Mouse (Mus musculus) heart, embryonic 11.5 days (tissue): ENCODE data around the gene Sdhc. TPM values are rescaled to one million over a fixed set of nuclear protein-coding genes. Genes with fewer than 3 reads are reported as not detected.
"Not testable (repeated sequence)": the region's sequence is repeated elsewhere in the genome, so short reads cannot be mapped to it uniquely, and the experiment has no call there.

Experiments
- ATAC-seq: fragments of 200-750 bp; cut with Nextera tagmentation; replicated peaks from 2 replicates; pipeline ENCODE4 v1.8.0; 2017; ENCODE audit warnings: moderate library complexity; ENCODE audit not compliant: insufficient number of reproducible peaks, low FRiP score, low TSS enrichment
- H3K27ac ChIP-seq: fragments of 300-500 bp; sonication (generic); 2 replicates; pipeline ENCODE4 v1.5.1; 2014; ENCODE audit warnings: mild to moderate bottlenecking, low read depth, low read length
- H3K27me3 ChIP-seq: fragments of 300-500 bp; sonication (generic); 2 replicates; pipeline ENCODE4 v1.6.1; 2014; ENCODE audit warnings: mild to moderate bottlenecking, low read length, mixed read lengths; ENCODE audit not compliant: control insufficient read depth, insufficient read depth
- H3K36me3 ChIP-seq: fragments of 300-500 bp; sonication (generic); 2 replicates; pipeline ENCODE4 v1.6.1; 2014; ENCODE audit warnings: mild to moderate bottlenecking, low read length, moderate library complexity, mixed read lengths; ENCODE audit not compliant: control insufficient read depth, insufficient read depth
- H3K4me1 ChIP-seq: fragments of 300-500 bp; sonication (generic); 2 replicates; pipeline ENCODE4 v1.6.1; 2014; ENCODE audit warnings: low read length; ENCODE audit not compliant: control insufficient read depth, insufficient read depth
- H3K4me2 ChIP-seq: fragments of 300-500 bp; sonication (generic); 2 replicates; pipeline ENCODE4 v1.6.1; 2014; ENCODE audit warnings: mild to moderate bottlenecking, moderate library complexity
- H3K4me3 ChIP-seq: fragments of 300-500 bp; sonication (generic); 2 replicates; pipeline ENCODE4 v1.5.1; 2014; ENCODE audit warnings: low read depth, low read length
- H3K9ac ChIP-seq: fragments of 300-500 bp; sonication (generic); 2 replicates; pipeline ENCODE4 v1.6.1; 2014; ENCODE audit warnings: mild to moderate bottlenecking, low read depth, low read length, moderate library complexity
- H3K9me3 ChIP-seq: fragments of 300-500 bp; sonication (generic); replicated peaks from 2 replicates; pipeline ENCODE4 v1.6.1; 2016; ENCODE audit warnings: low read length; ENCODE audit not compliant: control insufficient read depth
- WGBS: fragments of 180-500 bp; shearing (Covaris S2); extraction: QIAGEN DNeasy Blood & Tissue Kit; methylation state at CpG from one replicate; pipeline ENCODE4 v1.1.7; 2014; ENCODE audit not compliant: insufficient replicate concordance; 5-methylcytosine and 5-hydroxymethylcytosine counted together
- polyA plus RNA-seq: library from polyadenylated mRNA; unstranded; fragments of >200 nt; fragmentation: Nextera tagmentation; extraction: Ambion mirVana; gene quantifications from 2 replicates; pipeline ENCODE4 v1.2.1, GENCODE M21; 2014

The Sdhc gene
- polyA plus RNA-seq, 1 experiment from 2014 or later, result 426 TPM

GRCm38 (mm10) chr1:171089891-171090290 lies 60.5 kb downstream of the Sdhc start:
- H3K9ac ChIP-seq, result no peak overlapping the region
- no peaks in the 10 kb centered on the region for H3K36me3 ChIP-seq
- no peak overlapping the region for H3K4me2 ChIP-seq
- no peak overlapping the region for H3K4me3 ChIP-seq
- WGBS, result 83% methylated on average over 1 of the region's 1 CpGs
- H3K9me3 ChIP-seq, result no peaks in the 10 kb centered on the region
- H3K4me1 ChIP-seq, result no peaks in the 10 kb centered on the region
- no peak for ATAC-seq
- H3K27me3 ChIP-seq, result peaks cover 13% of the 10 kb centered on the region
- H3K27ac ChIP-seq, result no peak overlapping the region

DNA sequence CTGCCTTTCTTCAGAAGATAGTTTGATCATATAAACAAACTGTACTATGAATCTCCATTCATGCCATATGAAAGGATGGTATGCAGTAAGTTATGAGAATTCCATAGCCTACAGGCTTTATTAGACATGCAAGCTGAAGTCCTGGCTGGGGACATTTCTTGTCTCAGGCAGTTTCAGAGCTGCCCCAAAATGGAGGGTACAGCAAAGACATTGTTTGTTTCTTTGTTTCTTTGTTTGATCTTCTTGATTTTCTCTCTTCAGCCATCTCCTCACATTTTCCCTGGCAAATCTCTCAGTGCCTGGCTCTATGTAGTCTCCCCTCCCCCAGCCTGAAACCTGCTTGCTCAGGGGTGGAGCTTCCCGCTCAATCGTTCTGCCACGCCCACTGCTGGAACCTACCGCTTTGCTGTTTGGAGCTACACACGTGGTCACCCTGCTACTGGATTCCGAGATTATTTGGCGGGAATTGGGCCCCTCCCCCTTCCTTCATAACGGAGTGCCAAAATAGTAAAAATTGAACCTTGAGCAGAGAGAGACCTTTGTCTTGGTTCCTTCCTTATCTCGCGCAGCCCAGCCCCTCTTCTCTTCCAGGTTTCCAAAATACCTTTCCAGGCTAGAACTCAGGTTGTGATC lies 62.0 kb downstream of the Sdhc start:
- 3% methylated on average over 10 of the region's 10 CpGs for WGBS
- Histone ChIP-seq H3K27me3 (peaks cover 13% of the 10 kb centered on the region), H3K4me2 (peak overlapping the region; percentile 40)
- ATAC-seq, H3K36me3 ChIP-seq, H3K9me3 ChIP-seq, H3K9ac ChIP-seq, H3K4me3 ChIP-seq, H3K4me1 ChIP-seq, H3K27ac ChIP-seq: not testable (repeated sequence)

- Histone ChIP-seq H3K9ac (0 out of 2 replicates have a peak overlapping the region, but pooled peaks have one; percentile 54), H3K4me1 (no peaks in the 10 kb centered on the region), H3K4me3 (peak overlapping the region; percentile 52), H3K9me3 (no peaks in the 10 kb centered on the region), H3K4me2 (peak overlapping the region; percentile 82), H3K36me3 (no peaks in the 10 kb centered on the region), H3K27me3 (peaks cover 13% of the 10 kb centered on the region), H3K27ac (no peak overlapping the region)
- no peak for ATAC-seq
- WGBS, result 1% methylated on average over 26 of the region's 26 CpGs
Measured at GRCm38 (mm10) chr1:171085718-171086117, 64.7 kb downstream of the Sdhc start.

- H3K36me3 ChIP-seq, H3K27ac ChIP-seq, H3K4me1 ChIP-seq, H3K9me3 ChIP-seq, H3K9ac ChIP-seq, H3K4me3 ChIP-seq, H3K4me2 ChIP-seq: not testable (repeated sequence)
- WGBS, result 25% methylated on average over 9 of the region's 17 CpGs
- H3K27me3 ChIP-seq, result peaks cover 23% of the 10 kb centered on the region
- peak; percentile 28 for ATAC-seq
Measured at GRCm38 (mm10) chr1:171081512-171082231, 68.7 kb downstream of the Sdhc start.

DNA sequence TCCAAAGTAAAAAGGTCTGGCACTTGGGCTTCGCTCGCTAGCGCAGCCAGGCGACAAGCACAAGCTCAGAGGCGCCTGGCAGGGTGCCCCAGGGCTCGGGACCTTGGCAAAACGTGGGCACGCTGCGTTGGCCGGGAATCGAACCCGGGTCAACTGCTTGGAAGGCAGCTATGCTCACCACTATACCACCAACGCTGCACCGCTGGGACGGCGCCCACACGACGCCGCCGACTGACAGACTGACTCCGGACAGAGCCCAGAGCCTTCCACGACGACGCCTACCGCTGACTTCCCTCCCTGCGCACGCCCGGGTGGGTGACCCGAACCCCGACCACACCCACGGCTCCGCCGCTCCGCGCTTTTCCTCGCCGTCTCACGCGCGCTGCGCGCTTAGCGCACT lies 70.6 kb downstream of the Sdhc start:
- H3K4me1 ChIP-seq, H3K36me3 ChIP-seq, H3K4me2 ChIP-seq, H3K9ac ChIP-seq, H3K9me3 ChIP-seq, H3K27ac ChIP-seq, H3K4me3 ChIP-seq: not testable (repeated sequence)
- peak; percentile 46 for ATAC-seq
- peaks cover 11% of the 10 kb centered on the region for H3K27me3 ChIP-seq
- no CpG with 5 or more reads among the region's 43 CpGs for WGBS

- not testable (repeated sequence) for H3K36me3 ChIP-seq, H3K4me2 ChIP-seq, H3K9me3 ChIP-seq, H3K9ac ChIP-seq, H3K4me3 ChIP-seq, H3K27ac ChIP-seq, H3K4me1 ChIP-seq
- ATAC-seq, result peak; percentile 40
- H3K27me3 ChIP-seq, result peaks cover 12% of the 10 kb centered on the region
- 0% methylated on average over 1 of the region's 35 CpGs for WGBS
Measured at GRCm38 (mm10) chr1:171079345-171079744, 71.1 kb downstream of the Sdhc start.

- Histone ChIP-seq H3K27me3 (peaks cover 18% of the 10 kb centered on the region), H3K4me3 (peak overlapping the region; percentile 14; the same call in 1 of the 2 replicates), H3K4me2 (peak overlapping the region; percentile 45)
- WGBS, result 24% methylated on average over 12 of the region's 12 CpGs
- not testable (repeated sequence) for H3K36me3 ChIP-seq, H3K4me1 ChIP-seq, H3K9me3 ChIP-seq, ATAC-seq, H3K27ac ChIP-seq, H3K9ac ChIP-seq
Measured at GRCm38 (mm10) chr1:171078419-171078818, 72.0 kb downstream of the Sdhc start.

GRCm38 (mm10) chr1:171077955-171078354 lies 72.4 kb downstream of the Sdhc start:
- Histone ChIP-seq H3K27me3 (peaks cover 18% of the 10 kb centered on the region), H3K4me2 (peak overlapping the region; percentile 45), H3K4me3 (peak overlapping the region; percentile 14; the same call in 1 of the 2 replicates)
- H3K4me1 ChIP-seq, ATAC-seq, H3K36me3 ChIP-seq, H3K9me3 ChIP-seq, H3K9ac ChIP-seq, H3K27ac ChIP-seq: not testable (repeated sequence)
- WGBS, result 5% methylated on average over 15 of the region's 27 CpGs

DNA sequence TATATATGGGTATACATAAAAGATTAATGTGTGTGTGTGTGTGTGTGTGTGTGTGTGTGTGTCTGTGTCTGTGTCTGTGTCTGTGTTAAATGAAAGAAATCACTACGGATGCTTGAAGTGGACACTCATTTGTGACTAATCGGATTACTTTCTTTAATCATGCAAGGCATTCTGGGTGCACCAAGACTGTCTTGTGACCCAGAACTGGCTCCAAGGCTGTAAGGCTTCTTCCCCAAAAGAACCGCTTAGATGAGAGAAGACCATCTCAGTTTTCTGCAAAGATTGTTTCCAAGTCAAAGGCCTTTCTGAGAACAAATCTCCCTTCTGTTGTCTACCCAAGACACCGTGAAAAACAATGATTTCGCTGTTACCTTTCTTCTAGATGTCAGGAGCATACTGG lies 73.2 kb downstream of the Sdhc start:
- H3K9me3 ChIP-seq, H3K27ac ChIP-seq, H3K9ac ChIP-seq, H3K4me2 ChIP-seq, H3K4me3 ChIP-seq, H3K36me3 ChIP-seq, H3K4me1 ChIP-seq, ATAC-seq: not testable (repeated sequence)
- H3K27me3 ChIP-seq, result peaks cover 18% of the 10 kb centered on the region
- WGBS, result 34% methylated on average over 5 of the region's 5 CpGs
